Mouse (Mus musculus) midbrain, embryonic 10.5 days (tissue): ENCODE measurements around the gene Rasa3. TPM values are rescaled to one million over a fixed set of nuclear protein-coding genes. Genes with fewer than 3 reads are reported as not detected.
A peak's percentile ranks its signal among the peaks of the same experiment; 100 is the strongest.

Source experiments
- DNase-seq: peaks from one replicate; pipeline ENCODE4 v3.0.0-alpha.2; 2017; ENCODE audit warnings: low spot score
- H3K27ac ChIP-seq: fragments of 300-500 bp; sonication (generic); replicated peaks from 2 replicates; pipeline ENCODE4 v1.5.1; 2016; ENCODE audit warnings: mild to moderate bottlenecking
- H3K27me3 ChIP-seq: fragments of 300-500 bp; sonication (generic); 2 replicates; pipeline ENCODE4 v1.6.1; 2016; ENCODE audit warnings: low read depth, mild to moderate bottlenecking; ENCODE audit not compliant: poor library complexity, severe bottlenecking
- H3K36me3 ChIP-seq: fragments of 300-500 bp; sonication (generic); 2 replicates; pipeline ENCODE4 v1.6.1; 2016; ENCODE audit warnings: mild to moderate bottlenecking, moderate library complexity
- H3K4me1 ChIP-seq: fragments of 300-500 bp; sonication (generic); 2 replicates; pipeline ENCODE4 v1.6.1; 2016
- H3K4me3 ChIP-seq: fragments of 300-500 bp; sonication (generic); 2 replicates; pipeline ENCODE4 v1.5.1; 2016; ENCODE audit warnings: mild to moderate bottlenecking, moderate library complexity
- H3K9me3 ChIP-seq: fragments of 300-500 bp; sonication (generic); replicated peaks from 2 replicates; pipeline ENCODE4 v1.6.1; 2016; ENCODE audit warnings: mild to moderate bottlenecking
- WGBS: fragments of 180-500 bp; shearing (Covaris S2); methylation state at CpG from one replicate; pipeline ENCODE4 v1.1.7; 2016; 5-methylcytosine and 5-hydroxymethylcytosine counted together
- polyA plus RNA-seq: library from polyadenylated mRNA; unstranded; fragments of >200 nt; fragmentation: Nextera tagmentation; extraction: Ambion mirVana; gene quantifications from 2 replicates; pipeline ENCODE4 v1.2.1, GENCODE M21; 2016

Gene Rasa3
- polyA plus RNA-seq, 1 experiment from 2014 or later = 27.4 TPM

GRCm38 (mm10) chr8:13641206-13641605 is 36.2 kb downstream of the Rasa3 start:
- DNase-seq = no peak
- no peak overlapping the region for H3K27ac ChIP-seq
- H3K9me3 ChIP-seq = no peaks in the 10 kb centered on the region
- H3K36me3 ChIP-seq = no peaks in the 10 kb centered on the region
- 67% methylated on average over 9 of the region's 9 CpGs for WGBS
- no peaks in the 10 kb centered on the region for H3K27me3 ChIP-seq
- no peak overlapping the region for H3K4me3 ChIP-seq
- H3K4me1 ChIP-seq = peaks cover 28% of the 10 kb centered on the region

GRCm38 (mm10) chr8:13640452-13640883 is 36.9 kb downstream of the Rasa3 start:
- no peaks in the 10 kb centered on the region for H3K9me3 ChIP-seq

GRCm38 (mm10) chr8:13633107-13633506 is 44.3 kb downstream of the Rasa3 start:
- 91% methylated on average over 6 of the region's 6 CpGs for WGBS

More at GRCm38 (mm10) chr8:13640452-13640883, 36.9 kb downstream of the Rasa3 start:
- Histone ChIP-seq H3K4me3 (no peak overlapping the region), H3K27ac (no peak overlapping the region), H3K4me1 (peaks cover 25% of the 10 kb centered on the region), H3K27me3 (no peaks in the 10 kb centered on the region), H3K36me3 (no peaks in the 10 kb centered on the region)
- DNase-seq = no peak
- WGBS = 83% methylated on average over 9 of the region's 9 CpGs

GRCm38 (mm10) chr8:13632309-13632708 is 45.1 kb downstream of the Rasa3 start:
- peaks cover 4% of the 10 kb centered on the region; the same call in 1 of the 2 replicates for H3K9me3 ChIP-seq
- H3K27me3 ChIP-seq = no peaks in the 10 kb centered on the region
- WGBS = 86% methylated on average over 6 of the region's 6 CpGs
- peaks cover 6% of the 10 kb centered on the region; the same call in 1 of the 2 replicates for H3K4me1 ChIP-seq
- peaks cover 6% of the 10 kb centered on the region for H3K36me3 ChIP-seq
- no peak overlapping the region for H3K4me3 ChIP-seq
- DNase-seq = no peak
- no peak overlapping the region for H3K27ac ChIP-seq

More at GRCm38 (mm10) chr8:13633107-13633506, 44.3 kb downstream of the Rasa3 start:
- Histone ChIP-seq H3K4me1 (peaks cover 6% of the 10 kb centered on the region; the same call in 1 of the 2 replicates), H3K36me3 (peaks cover 3% of the 10 kb centered on the region; the same call in 1 of the 2 replicates), H3K9me3 (0 out of 2 replicates have a peak, but pooled peaks cover 4% of the 10 kb centered on the region), H3K4me3 (no peak overlapping the region), H3K27me3 (no peaks in the 10 kb centered on the region), H3K27ac (no peak overlapping the region)
- no peak for DNase-seq

- H3K27ac ChIP-seq = no peak overlapping the region
- DNase-seq = no peak
- H3K36me3 ChIP-seq = peaks cover 18% of the 10 kb centered on the region
- no peaks in the 10 kb centered on the region for H3K27me3 ChIP-seq
- peaks cover 6% of the 10 kb centered on the region; the same call in 1 of the 2 replicates for H3K4me1 ChIP-seq
- H3K9me3 ChIP-seq = peaks cover 4% of the 10 kb centered on the region; the same call in 1 of the 2 replicates
- H3K4me3 ChIP-seq = no peak overlapping the region
- WGBS = 95% methylated on average over 4 of the region's 4 CpGs
Measured at GRCm38 (mm10) chr8:13630754-13631153, 46.6 kb downstream of the Rasa3 start.

GRCm38 (mm10) chr8:13630171-13630570 is 47.2 kb downstream of the Rasa3 start:
- H3K4me1 ChIP-seq = peaks cover 6% of the 10 kb centered on the region; the same call in 1 of the 2 replicates
- peaks cover 18% of the 10 kb centered on the region for H3K36me3 ChIP-seq
- no peak for DNase-seq
- 77% methylated on average over 5 of the region's 5 CpGs for WGBS
- no peaks in the 10 kb centered on the region for H3K27me3 ChIP-seq
- H3K9me3 ChIP-seq = peaks cover 4% of the 10 kb centered on the region; the same call in 1 of the 2 replicates
- no peak overlapping the region for H3K27ac ChIP-seq
- no peak overlapping the region for H3K4me3 ChIP-seq

- no peak overlapping the region for H3K27ac ChIP-seq
- H3K27me3 ChIP-seq = no peaks in the 10 kb centered on the region
- H3K36me3 ChIP-seq = peaks cover 18% of the 10 kb centered on the region
- peaks cover 4% of the 10 kb centered on the region; the same call in 1 of the 2 replicates for H3K9me3 ChIP-seq
- peaks cover 12% of the 10 kb centered on the region for H3K4me1 ChIP-seq
- no peak for DNase-seq
- H3K4me3 ChIP-seq = no peak overlapping the region
- WGBS = 87% methylated on average over 10 of the region's 10 CpGs
Measured at GRCm38 (mm10) chr8:13629351-13630090, 47.9 kb downstream of the Rasa3 start.

- no peak for DNase-seq
- H3K9me3 ChIP-seq = no peaks in the 10 kb centered on the region; the same call in 1 of the 2 replicates
- WGBS = 96% methylated on average over 9 of the region's 9 CpGs
- peaks cover 27% of the 10 kb centered on the region for H3K4me1 ChIP-seq
- no peak overlapping the region for H3K4me3 ChIP-seq
- H3K36me3 ChIP-seq = peaks cover 18% of the 10 kb centered on the region
- H3K27ac ChIP-seq = no peak overlapping the region
- H3K27me3 ChIP-seq = no peaks in the 10 kb centered on the region
Measured at GRCm38 (mm10) chr8:13628067-13628466, 49.3 kb downstream of the Rasa3 start.

GRCm38 (mm10) chr8:13627591-13627990 is 49.8 kb downstream of the Rasa3 start:
- no peaks in the 10 kb centered on the region for H3K27me3 ChIP-seq
- H3K36me3 ChIP-seq = peaks cover 18% of the 10 kb centered on the region
- whole genome bisulfite sequencing = 92% methylated on average over 5 of the region's 5 CpGs
- no peak overlapping the region for H3K27ac ChIP-seq
- DNase-seq = no peak
- no peaks in the 10 kb centered on the region; the same call in 1 of the 2 replicates for H3K9me3 ChIP-seq
- peaks cover 32% of the 10 kb centered on the region for H3K4me1 ChIP-seq
- no peak overlapping the region for H3K4me3 ChIP-seq

GRCm38 (mm10) chr8:13626114-13626513 is 51.3 kb downstream of the Rasa3 start:
- H3K9me3 ChIP-seq = no peaks in the 10 kb centered on the region; the same call in 1 of the 2 replicates
- H3K4me3 ChIP-seq = no peak overlapping the region
- no peak for DNase-seq
- H3K27me3 ChIP-seq = no peaks in the 10 kb centered on the region
- 84% methylated on average over 10 of the region's 10 CpGs for WGBS
- peaks cover 33% of the 10 kb centered on the region for H3K4me1 ChIP-seq
- H3K27ac ChIP-seq = no peak overlapping the region
- H3K36me3 ChIP-seq = peaks cover 18% of the 10 kb centered on the region

GRCm38 (mm10) chr8:13625281-13625970 is 52.0 kb downstream of the Rasa3 start:
- no peak for DNase-seq
- Histone ChIP-seq H3K27me3 (no peaks in the 10 kb centered on the region), H3K4me1 (peaks cover 33% of the 10 kb centered on the region), H3K36me3 (peaks cover 16% of the 10 kb centered on the region), H3K27ac (peak overlapping the region; percentile 85), H3K9me3 (no peaks in the 10 kb centered on the region; the same call in 1 of the 2 replicates), H3K4me3 (no peak overlapping the region)
- WGBS = 83% methylated on average over 5 of the region's 5 CpGs

GRCm38 (mm10) chr8:13624863-13625262 is 52.5 kb downstream of the Rasa3 start:
- WGBS = 72% methylated on average over 11 of the region's 11 CpGs
- Histone ChIP-seq H3K9me3 (no peaks in the 10 kb centered on the region; the same call in 1 of the 2 replicates), H3K27me3 (no peaks in the 10 kb centered on the region), H3K4me3 (no peak overlapping the region), H3K4me1 (peaks cover 30% of the 10 kb centered on the region), H3K36me3 (peaks cover 15% of the 10 kb centered on the region), H3K27ac (peak overlapping the region; percentile 85)
- peak; percentile 18 for DNase-seq
